Mouse (Mus musculus): ENCODE measurements around the gene Fam168b.

Gene Fam168b

GRCm38 (mm10) chr1:34850343-34851136 lies 7.7 kb upstream of the Fam168b start:
- no peak for DNase-seq

- peak; percentile 90 for DNase-seq
These were observed 7.0 kb upstream of the Fam168b start, which contains the start of gene Plekhb2 for GRCm38 (mm10) chr1:34849745-34850342. Gene Plekhb2, plus strand, starts transcription at chr1:34849976.

- no peak for DNase-seq
These were observed 4.2 kb upstream of the Fam168b start for GRCm38 (mm10) chr1:34847070-34847469.

DNA sequence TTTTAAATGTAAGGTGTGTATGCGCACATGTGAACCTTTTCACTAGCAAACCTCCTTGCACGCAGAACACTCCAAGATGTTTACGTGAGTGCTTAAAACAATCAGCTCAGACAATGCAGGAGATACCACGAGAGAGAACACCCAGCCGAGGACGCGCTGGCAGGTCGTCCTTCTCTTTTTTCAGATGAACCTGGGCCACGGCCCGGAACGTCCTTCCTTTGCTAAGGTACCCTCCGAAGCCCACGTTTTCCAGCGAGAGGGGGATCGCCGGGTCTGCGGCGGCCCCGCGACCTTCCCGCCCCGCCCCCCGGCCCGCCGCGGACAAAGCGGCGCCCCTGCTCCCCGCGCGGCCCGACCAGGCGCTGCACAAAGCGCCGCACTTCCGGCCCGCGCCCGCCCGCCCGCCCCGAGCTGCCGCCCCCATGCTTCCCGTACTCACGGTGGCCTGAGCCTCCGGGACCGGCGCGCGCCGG lies 440 bp downstream of the Fam168b start:
- DNase-seq, result no peak

DNA sequence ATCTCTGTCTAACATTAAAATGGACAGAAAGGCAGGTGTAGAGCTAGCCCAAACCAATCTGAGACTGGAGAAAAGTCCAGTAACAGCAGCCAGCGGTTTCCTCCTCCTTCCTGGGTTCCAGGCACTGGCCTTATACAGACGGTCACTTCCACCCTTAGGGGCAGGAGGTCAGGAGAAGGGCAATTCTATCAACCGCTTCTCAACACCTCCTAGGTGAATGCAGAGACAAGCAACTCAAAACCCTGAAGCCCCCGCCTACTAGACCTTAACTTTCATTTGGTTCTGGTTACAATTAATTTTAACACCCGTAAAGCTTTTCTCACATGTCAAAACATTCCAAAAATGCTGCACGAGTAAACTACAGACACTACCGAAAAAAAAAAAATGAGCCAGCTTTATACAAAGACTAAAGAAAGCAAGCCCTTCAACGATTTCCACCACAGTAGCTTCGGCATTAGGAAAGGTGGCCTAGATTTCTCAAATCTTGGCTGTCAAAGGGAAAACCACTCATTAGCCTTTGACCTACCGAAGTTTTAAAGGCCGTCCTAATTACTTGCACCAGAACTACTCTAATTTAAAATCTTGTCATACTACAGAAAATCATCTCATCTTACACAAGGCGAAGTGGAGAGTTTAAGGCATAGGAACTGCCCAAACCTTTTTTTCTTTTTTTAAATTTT lies 1.0 kb downstream of the Fam168b start:
- no peak for DNase-seq

DNA sequence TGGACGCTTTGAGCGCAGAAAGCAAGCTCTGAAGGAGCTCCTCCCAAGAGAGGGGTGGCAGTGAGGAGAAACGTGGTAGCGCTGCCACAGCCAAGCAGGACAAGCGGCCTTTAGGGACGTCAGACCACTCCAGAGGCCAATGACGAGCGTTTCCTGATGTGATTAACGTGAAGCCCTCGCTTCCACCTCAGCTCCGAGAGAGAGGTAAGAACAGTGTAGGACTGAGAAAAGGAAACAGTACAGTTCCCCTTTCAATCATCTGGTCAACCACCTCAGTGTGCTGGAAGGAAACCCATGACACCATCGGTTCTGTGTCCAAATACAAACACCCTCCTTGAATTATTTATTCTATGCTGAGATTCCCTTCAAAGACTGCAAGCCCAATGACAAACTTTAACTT lies 3.6 kb downstream of the Fam168b start:
- no peak for DNase-seq

GRCm38 (mm10) chr1:34837951-34838689 lies 4.7 kb downstream of the Fam168b start:
- DNase-seq, result no peak

GRCm38 (mm10) chr1:34834904-34835303 lies 8.0 kb downstream of the Fam168b start:
- no peak for DNase-seq

GRCm38 (mm10) chr1:34831381-34831780 lies 11.5 kb downstream of the Fam168b start:
- no peak for DNase-seq

DNA sequence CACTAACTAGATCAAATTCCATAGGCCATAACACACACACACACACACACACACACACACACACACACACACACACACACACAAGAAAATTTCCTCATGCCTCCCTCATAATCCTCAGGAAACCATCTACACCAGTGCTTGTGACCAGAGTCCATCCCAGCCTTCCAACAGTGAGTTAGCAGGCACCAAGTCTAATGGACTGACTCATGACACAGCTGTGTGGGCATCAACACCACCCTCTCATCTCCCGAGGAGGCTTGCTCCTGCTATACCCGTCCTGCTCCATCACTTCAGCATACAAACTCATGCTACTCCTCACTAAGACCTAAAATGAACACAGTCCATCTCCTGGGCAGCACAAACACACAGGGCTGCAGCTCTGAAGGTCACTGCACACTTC lies 11.9 kb downstream of the Fam168b start:
- DNase-seq, result no peak

DNA sequence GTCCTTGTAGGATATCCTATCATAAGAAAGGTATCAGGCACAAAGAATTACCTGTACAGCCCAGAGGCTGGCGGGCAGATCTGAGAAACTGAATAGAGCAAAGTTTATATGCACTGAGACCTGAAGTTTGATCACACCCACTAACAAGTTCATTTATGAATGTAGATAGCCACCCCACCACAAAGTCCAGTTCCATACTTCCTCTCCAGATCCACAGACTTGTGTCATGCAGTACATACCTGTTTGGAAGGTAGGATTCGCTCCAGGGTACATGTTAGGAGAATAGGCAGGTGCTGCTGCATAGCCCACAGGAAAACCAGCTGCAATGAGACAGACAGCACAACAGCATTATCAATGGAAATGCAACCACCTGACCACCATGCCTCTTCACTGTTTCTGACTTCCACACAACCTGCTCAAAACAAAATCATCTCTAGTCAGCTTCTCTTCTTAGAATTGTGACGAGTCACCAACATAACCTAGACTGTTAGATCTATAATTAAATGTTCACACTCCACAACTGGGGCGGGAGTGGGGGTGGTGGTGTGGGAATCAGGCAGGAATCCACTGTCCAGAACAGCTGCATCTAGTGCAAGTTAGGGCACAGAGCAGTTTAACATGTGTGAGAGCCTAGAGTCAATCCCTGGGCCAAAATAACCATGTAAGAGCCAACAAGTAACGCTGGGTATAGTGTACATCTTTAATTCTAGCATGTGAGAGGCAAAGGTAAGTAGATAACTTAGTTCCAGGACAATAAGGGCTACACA lies 14.2 kb downstream of the Fam168b start:
- DNase-seq, result no peak

- peak; percentile 34 for DNase-seq
These were observed 15.0 kb downstream of the Fam168b start for GRCm38 (mm10) chr1:34827900-34828299.

GRCm38 (mm10) chr1:34825909-34826308 lies 17.0 kb downstream of the Fam168b start:
- no peak for DNase-seq

GRCm38 (mm10) chr1:34824208-34824607 lies 18.7 kb downstream of the Fam168b start:
- DNase-seq, result no peak

GRCm38 (mm10) chr1:34823353-34823752 lies 19.5 kb downstream of the Fam168b start:
- DNase-seq, result no peak

DNA sequence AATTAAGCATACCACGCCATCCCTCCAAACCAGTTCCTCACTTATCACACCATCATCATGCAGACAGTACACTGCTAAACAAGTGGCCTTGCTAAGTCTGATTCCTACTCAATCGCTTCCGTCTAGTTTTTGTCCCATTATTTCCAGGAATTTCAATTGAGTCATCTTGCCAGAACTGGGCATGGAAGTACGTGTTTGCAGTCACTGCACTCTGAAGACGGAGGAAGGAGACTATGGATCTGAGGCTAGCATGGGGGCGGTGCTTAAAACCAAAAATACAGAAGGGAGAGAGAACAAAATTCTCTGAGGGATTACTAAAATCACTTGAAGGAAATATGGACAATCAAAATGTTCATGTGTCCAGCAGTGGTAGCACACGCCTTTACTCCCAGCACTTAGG lies 20.1 kb downstream of the Fam168b start:
- no peak for DNase-seq

DNA sequence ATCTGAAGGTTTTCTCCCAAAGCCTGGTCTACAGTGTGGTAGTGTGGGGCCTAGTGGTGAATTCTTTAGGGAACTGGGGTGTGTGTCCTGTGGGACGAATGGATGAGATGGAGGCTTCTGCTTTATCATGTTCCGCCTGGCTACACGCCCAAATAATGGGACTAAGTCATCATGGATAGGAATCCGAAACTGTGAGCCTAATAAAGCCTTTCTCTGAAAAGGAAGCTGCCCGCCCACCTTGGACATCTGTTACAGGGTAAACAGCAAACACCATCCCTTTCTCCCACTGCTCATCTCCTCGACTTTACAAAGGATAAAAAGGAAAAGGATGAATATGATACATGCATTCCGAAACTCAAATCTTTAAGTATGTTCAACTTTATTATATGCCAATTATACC lies 20.9 kb downstream of the Fam168b start:
- no peak for DNase-seq

DNA sequence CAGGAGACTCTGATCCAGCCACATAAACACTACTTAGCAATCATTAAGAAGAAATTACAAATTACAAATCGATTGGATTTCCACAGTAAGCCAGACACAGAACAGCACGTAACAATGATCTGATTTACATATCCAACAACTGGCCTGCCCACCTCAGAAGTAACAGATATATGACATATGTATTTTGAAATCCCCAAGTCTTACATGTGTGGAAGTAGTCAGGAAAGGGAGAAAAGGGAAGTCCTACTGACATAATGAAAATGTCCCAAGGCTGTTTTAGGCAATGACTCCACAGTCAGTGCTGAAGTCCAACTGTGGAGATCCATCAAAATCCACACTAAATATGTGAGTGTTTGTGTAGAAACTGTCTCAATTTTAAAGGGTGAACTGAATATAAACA lies 21.5 kb downstream of the Fam168b start:
- no peak for DNase-seq

GRCm38 (mm10) chr1:34819225-34819910 lies 23.5 kb downstream of the Fam168b start:
- DNase-seq, result no peak

DNA sequence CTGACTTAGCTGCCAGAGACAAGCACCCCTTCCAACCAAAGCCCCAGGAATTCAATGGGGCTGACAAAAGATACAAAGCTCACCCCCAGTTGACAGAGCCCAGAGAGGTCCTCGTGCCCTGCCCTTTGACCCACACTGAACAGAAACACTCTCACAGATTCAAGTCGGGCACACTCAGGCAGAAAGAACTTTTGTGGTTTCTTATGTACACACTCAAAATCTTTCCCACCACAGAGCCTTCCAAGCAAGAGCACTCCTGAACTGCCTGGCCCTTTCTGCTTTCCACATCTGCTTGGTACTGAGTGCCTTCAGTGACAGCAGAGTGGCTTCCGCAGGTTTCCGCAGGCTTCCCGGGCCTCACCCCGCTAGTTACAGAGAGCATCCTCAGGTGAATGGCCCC lies 27.0 kb downstream of the Fam168b start:
- no peak for DNase-seq

GRCm38 (mm10) chr1:34812407-34813247 lies 30.2 kb downstream of the Fam168b start:
- DNase-seq, result no peak

Measured in kidney, adult 11 months (tissue).